Mouse (Mus musculus) G1E (cell line): Measurements from ENCODE around the gene Ak4.

Experiments
- CTCF ChIP-seq: IDR thresholded peaks from 2 replicates; pipeline ENCODE4 v1.5.1; 2012; ENCODE audit warnings: low read depth, low read length, inconsistent platforms, mixed read lengths
- GATA1 ChIP-seq: IDR thresholded peaks from 2 replicates; pipeline ENCODE4 v1.6.1; 2012; ENCODE audit warnings: borderline replicate concordance, low read length, inconsistent platforms, mixed read lengths
- POLR2AphosphoS5 ChIP-seq: IDR thresholded peaks from 2 replicates; pipeline ENCODE4 v1.6.1; 2012; ENCODE audit warnings: low read depth, low read length, inconsistent platforms; ENCODE audit not compliant: insufficient replicate concordance
- TAL1 ChIP-seq: conservative IDR thresholded peaks from 2 replicates; pipeline ENCODE4 v1.6.1; 2012; ENCODE audit warnings: low read depth, low read length, inconsistent platforms, mixed read lengths

- TF ChIP-seq CTCF (no peak), GATA1 (no peak), TAL1 (no peak), POLR2AphosphoS5 (no peak)
These were observed 6.6 kb downstream of the Ak4 start for GRCm38 (mm10) chr4:101425666-101426065.
